Mouse (Mus musculus): ENCODE measurements around the gene Fcer1g. TPM values are rescaled to one million over a fixed set of nuclear protein-coding genes. Genes with fewer than 3 reads are reported as not detected.

Fcer1g gene
- polyA plus RNA-seq, 1 experiment, result 13.2 TPM

- Histone ChIP-seq H3K27me3 (ENCODE audit: control insufficient read depth, insufficient read depth, low read length) (no peaks in the 10 kb centered on the region), H3K4me1 (ENCODE audit: control insufficient read depth, insufficient read depth, low read length) (peaks cover 7% of the 10 kb centered on the region; the same call in 1 of the 2 replicates), H3K4me3 (replicated peaks; ENCODE audit: insufficient read depth, low read depth, low read length) (no peak overlapping the region), H3K27ac (ENCODE audit: insufficient read depth, low read length) (no peak overlapping the region)
- no peak for DNase-seq
- TF ChIP-seq POLR2A (IDR thresholded peaks at IDR 0.05; ENCODE audit: borderline replicate concordance, insufficient read depth, low read length), result no peak
- TF ChIP-seq CTCF (IDR thresholded peaks at IDR 0.05; ENCODE audit: borderline replicate concordance, insufficient read depth, low read depth, low read length), result no peak
- WGBS, result 60% methylated on average over 5 of the region's 5 CpGs
Observed at GRCm38 (mm10) chr1:171279721-171280120, 45.6 kb upstream of the Fcer1g start.

DNA sequence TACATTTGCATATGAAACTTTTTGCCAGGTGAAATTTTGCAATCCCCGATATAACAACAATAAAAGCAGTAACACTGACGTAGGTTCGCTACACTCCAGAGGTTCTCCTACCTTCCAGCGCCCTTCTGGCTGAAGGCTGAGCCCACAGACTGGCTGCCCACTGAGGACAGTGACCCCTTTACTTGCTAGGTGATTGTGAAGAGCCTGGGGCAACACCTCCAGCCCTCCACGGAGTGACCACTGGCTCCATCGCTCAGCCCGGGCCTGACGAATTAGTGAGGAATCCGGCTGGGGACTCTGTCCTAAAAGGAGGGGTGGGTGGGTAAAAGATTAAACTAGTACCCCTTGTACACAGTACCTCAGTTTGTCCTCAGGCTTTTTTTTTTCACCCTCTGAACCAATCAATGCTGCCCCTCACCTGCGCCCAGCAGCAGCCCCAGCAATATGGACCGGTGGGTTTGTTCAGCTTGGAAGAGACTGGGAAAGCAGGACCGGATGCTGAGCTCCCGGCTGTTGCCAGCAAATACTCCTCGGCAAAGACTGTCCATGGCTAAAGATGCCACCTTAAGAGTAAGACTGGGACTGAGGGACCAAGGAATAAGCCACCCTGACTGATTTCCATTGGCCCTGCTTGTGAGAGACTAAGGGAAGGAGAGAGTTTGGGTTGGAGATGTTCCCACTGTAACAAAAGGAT is 45.0 kb upstream of the Fcer1g start:
- WGBS, result 83% methylated on average over 14 of the region's 14 CpGs
- TF ChIP-seq CTCF (IDR thresholded peaks at IDR 0.05; ENCODE audit: borderline replicate concordance, insufficient read depth, low read depth, low read length), result no peak
- TF ChIP-seq POLR2A (IDR thresholded peaks at IDR 0.05; ENCODE audit: borderline replicate concordance, insufficient read depth, low read length), result no peak
- DNase-seq, result peak in 1 of 2 experiments; percentile 11
- Histone ChIP-seq H3K4me1 (ENCODE audit: control insufficient read depth, insufficient read depth, low read length) (peaks cover 7% of the 10 kb centered on the region; the same call in 1 of the 2 replicates), H3K27me3 (ENCODE audit: control insufficient read depth, insufficient read depth, low read length) (no peaks in the 10 kb centered on the region), H3K27ac (ENCODE audit: insufficient read depth, low read length) (no peak overlapping the region), H3K4me3 (replicated peaks; ENCODE audit: insufficient read depth, low read depth, low read length) (no peak overlapping the region)

GRCm38 (mm10) chr1:171278436-171278835 is 44.3 kb upstream of the Fcer1g start:
- Histone ChIP-seq H3K4me1 (ENCODE audit: control insufficient read depth, insufficient read depth, low read length) (peaks cover 7% of the 10 kb centered on the region; the same call in 1 of the 2 replicates), H3K4me3 (replicated peaks; ENCODE audit: insufficient read depth, low read depth, low read length) (no peak overlapping the region), H3K27ac (ENCODE audit: insufficient read depth, low read length) (no peak overlapping the region), H3K27me3 (ENCODE audit: control insufficient read depth, insufficient read depth, low read length) (no peaks in the 10 kb centered on the region)
- peak in 1 of 2 experiments; percentile 7 for DNase-seq
- TF ChIP-seq POLR2A (IDR thresholded peaks at IDR 0.05; ENCODE audit: borderline replicate concordance, insufficient read depth, low read length), result no peak
- TF ChIP-seq CTCF (IDR thresholded peaks at IDR 0.05; ENCODE audit: borderline replicate concordance, insufficient read depth, low read depth, low read length), result no peak
- WGBS, result 95% methylated on average over 8 of the region's 8 CpGs

GRCm38 (mm10) chr1:171277736-171278135 is 43.6 kb upstream of the Fcer1g start:
- Histone ChIP-seq H3K27ac (ENCODE audit: insufficient read depth, low read length) (no peak overlapping the region), H3K27me3 (ENCODE audit: control insufficient read depth, insufficient read depth, low read length) (no peaks in the 10 kb centered on the region), H3K4me1 (ENCODE audit: control insufficient read depth, insufficient read depth, low read length) (peaks cover 7% of the 10 kb centered on the region; the same call in 1 of the 2 replicates), H3K4me3 (replicated peaks; ENCODE audit: insufficient read depth, low read depth, low read length) (no peak overlapping the region)
- TF ChIP-seq POLR2A (IDR thresholded peaks at IDR 0.05; ENCODE audit: borderline replicate concordance, insufficient read depth, low read length) (no peak), CTCF (IDR thresholded peaks at IDR 0.05; ENCODE audit: borderline replicate concordance, insufficient read depth, low read depth, low read length) (no peak)
- peak in 1 of 2 experiments; percentile 7 for DNase-seq
- WGBS, result 80% methylated on average over 10 of the region's 10 CpGs

DNA sequence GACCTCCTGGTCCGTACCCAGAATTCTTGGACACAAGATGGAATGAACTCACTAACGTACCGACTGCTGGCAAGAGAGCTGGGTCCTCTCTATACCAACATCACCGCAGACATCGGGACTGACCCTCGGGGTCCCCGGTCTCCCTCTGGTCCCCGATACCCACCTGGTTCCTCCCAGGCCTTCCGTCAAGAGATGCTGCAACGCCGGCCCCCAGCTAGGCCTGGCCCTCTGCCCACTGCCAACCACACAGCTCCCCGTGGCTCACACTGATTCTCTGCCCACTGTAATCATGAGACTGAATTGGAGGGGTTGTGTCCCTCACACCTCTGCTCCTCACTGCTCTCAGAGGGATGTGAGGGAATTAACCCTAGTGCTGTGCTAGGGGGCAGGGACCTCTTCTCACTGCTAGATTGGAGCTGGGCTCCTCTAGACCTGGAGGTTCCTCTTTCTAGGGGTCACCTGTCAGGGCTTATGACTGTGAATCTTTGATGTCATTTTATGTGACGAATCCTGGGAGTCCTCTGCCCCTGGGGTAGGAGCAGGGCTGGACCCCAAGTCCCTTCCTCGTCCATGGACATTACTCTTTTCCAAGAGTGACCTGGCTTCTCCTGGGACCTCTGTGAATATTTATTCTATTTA is 42.1 kb upstream of the Fcer1g start:
- DNase-seq, result no peak
- WGBS, result 70% methylated on average over 14 of the region's 14 CpGs
- TF ChIP-seq POLR2A (IDR thresholded peaks at IDR 0.05; ENCODE audit: borderline replicate concordance, insufficient read depth, low read length) (no peak), CTCF (IDR thresholded peaks at IDR 0.05; ENCODE audit: borderline replicate concordance, insufficient read depth, low read depth, low read length) (no peak)
- Histone ChIP-seq H3K27me3 (ENCODE audit: control insufficient read depth, insufficient read depth, low read length) (no peaks in the 10 kb centered on the region), H3K4me3 (replicated peaks; ENCODE audit: insufficient read depth, low read depth, low read length) (no peak overlapping the region), H3K27ac (ENCODE audit: insufficient read depth, low read length) (no peak overlapping the region), H3K4me1 (ENCODE audit: control insufficient read depth, insufficient read depth, low read length) (peaks cover 7% of the 10 kb centered on the region; the same call in 1 of the 2 replicates)

GRCm38 (mm10) chr1:171275144-171275734 is 41.1 kb upstream of the Fcer1g start:
- 73% methylated on average over 11 of the region's 11 CpGs for WGBS
- no peak overlapping the region for H3K27ac ChIP-seq (ENCODE audit: insufficient read depth, low read length)
- TF ChIP-seq POLR2A (IDR thresholded peaks at IDR 0.05; ENCODE audit: borderline replicate concordance, insufficient read depth, low read length) (no peak), CTCF (IDR thresholded peaks at IDR 0.05; ENCODE audit: borderline replicate concordance, insufficient read depth, low read depth, low read length) (no peak)

GRCm38 (mm10) chr1:171274171-171274570 is 40.0 kb upstream of the Fcer1g start:
- no peak overlapping the region for H3K4me3 ChIP-seq (replicated peaks; ENCODE audit: insufficient read depth, low read depth, low read length)
- TF ChIP-seq CTCF (IDR thresholded peaks at IDR 0.05; ENCODE audit: borderline replicate concordance, insufficient read depth, low read depth, low read length) (no peak), POLR2A (IDR thresholded peaks at IDR 0.05; ENCODE audit: borderline replicate concordance, insufficient read depth, low read length) (no peak)
- DNase-seq, result no peak
- H3K27me3 ChIP-seq (ENCODE audit: control insufficient read depth, insufficient read depth, low read length), result no peaks in the 10 kb centered on the region
- WGBS, result 87% methylated on average over 12 of the region's 12 CpGs
- H3K27ac ChIP-seq (ENCODE audit: insufficient read depth, low read length), result no peak overlapping the region
- no peaks in the 10 kb centered on the region for H3K4me1 ChIP-seq (ENCODE audit: control insufficient read depth, insufficient read depth, low read length)

More at GRCm38 (mm10) chr1:171275144-171275734, 41.1 kb upstream of the Fcer1g start:
- Histone ChIP-seq H3K4me3 (replicated peaks; ENCODE audit: insufficient read depth, low read depth, low read length) (no peak overlapping the region), H3K27me3 (ENCODE audit: control insufficient read depth, insufficient read depth, low read length) (no peaks in the 10 kb centered on the region), H3K4me1 (ENCODE audit: control insufficient read depth, insufficient read depth, low read length) (peaks cover 6% of the 10 kb centered on the region; the same call in 1 of the 2 replicates)
- DNase-seq, result no peak

Data from cerebellum, adult 2 months (tissue).